Mouse (Mus musculus) heart, adult 2 months (tissue): ENCODE measurements around the gene Efna5.

Source experiments
- CTCF ChIP-seq: fragments of 200-600 bp; IDR thresholded peaks from 2 replicates; pipeline ENCODE4 v1.8.1; 2022; ENCODE audit warnings: antibody characterized with exemption, mild to moderate bottlenecking, moderate library complexity
- EP300 ChIP-seq: fragments of 200-500 bp; IDR thresholded peaks from 2 replicates; pipeline ENCODE4 v1.6.1; 2011; ENCODE audit warnings: low read depth, low read length, control low read depth; ENCODE audit not compliant: insufficient read depth
- POLR2A ChIP-seq: fragments of 200-500 bp; IDR thresholded peaks from 2 replicates; pipeline ENCODE4 v1.6.1; 2011; ENCODE audit warnings: mild to moderate bottlenecking, low read depth, low read length, control low read depth; ENCODE audit not compliant: insufficient read depth

GRCm38 (mm10) chr17:62845656-62846055 lies 35.5 kb downstream of the Efna5 start:
- TF ChIP-seq EP300 (no peak), CTCF (no peak), POLR2A (no peak)
